Mouse (Mus musculus) WW6 (cell line): ENCODE data around the gene Nrgn.

ENCODE experiments used
- DNase-seq: peaks from one replicate; pipeline ENCODE4 v3.0.0-alpha.2; 2013; ENCODE audit warnings: low read depth, low spot score

Nrgn gene

DNA sequence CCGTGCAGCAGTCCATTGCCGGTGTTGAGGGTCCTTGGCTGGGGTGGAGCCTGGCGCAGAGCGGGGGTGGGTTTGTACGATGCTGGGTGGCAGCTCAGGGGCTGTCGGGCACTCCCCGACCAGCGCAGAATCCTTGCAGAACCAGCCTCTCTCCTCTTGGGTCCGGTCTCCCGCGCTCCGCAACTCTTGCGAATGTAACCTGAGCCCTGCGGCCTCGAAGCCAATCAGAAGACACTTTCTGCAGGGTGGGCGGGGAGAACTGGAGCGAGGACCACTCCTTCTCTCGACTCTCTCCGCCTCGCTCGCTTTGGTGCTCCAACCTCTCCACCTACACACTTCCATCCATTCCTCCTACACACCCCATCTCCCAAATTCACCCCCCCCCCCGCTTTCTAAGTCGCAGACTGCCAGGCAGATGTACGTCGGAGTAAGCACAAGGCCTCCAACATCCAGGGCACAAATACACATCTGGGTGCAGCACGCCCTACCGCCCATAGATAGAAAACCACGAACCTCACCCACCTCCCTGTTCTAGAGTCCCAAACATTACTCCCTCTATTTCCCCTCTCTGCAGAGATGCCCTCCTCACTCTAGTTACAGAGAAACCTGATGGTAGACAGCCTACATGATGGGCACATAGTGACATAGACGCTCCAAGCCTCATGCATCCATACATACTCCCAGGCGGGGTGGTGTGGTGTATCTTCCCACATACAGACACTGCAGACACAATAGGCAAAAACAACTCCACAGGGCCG, at the start of gene Nrgn:
TSS of gene Nrgn (minus strand) at position 369 of the 758 bp plus-strand sequence.
- DNase-seq: peak; percentile 80

- no peak for DNase-seq
Measured at GRCm38 (mm10) chr9:37600538-37601205, 48.0 kb upstream of the Nrgn start.

DNA sequence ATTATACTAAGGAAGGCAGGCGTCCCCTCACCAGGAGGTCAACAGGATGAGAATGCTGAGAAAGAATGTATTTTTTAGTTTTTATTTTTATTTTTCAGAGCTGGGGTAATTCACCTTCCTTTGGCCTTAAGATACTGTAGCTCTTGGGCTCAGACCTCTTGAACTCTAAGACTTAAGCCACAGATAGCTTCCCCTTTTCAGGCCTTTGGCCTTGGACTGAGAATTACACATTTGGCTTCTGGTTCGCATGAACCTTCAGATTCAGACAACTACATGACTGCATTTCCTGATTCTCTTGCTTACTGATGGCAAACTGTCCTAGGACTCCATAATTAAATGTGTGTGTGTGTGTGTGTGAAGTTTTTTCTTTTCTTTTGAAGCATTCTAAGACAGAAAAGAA, 45.9 kb upstream of the Nrgn start:
- DNase-seq: no peak

- no peak for DNase-seq
Measured at GRCm38 (mm10) chr9:37595570-37595969, 42.9 kb upstream of the Nrgn start.

- no peak for DNase-seq
Measured at GRCm38 (mm10) chr9:37593690-37594089, 41.0 kb upstream of the Nrgn start.

DNA sequence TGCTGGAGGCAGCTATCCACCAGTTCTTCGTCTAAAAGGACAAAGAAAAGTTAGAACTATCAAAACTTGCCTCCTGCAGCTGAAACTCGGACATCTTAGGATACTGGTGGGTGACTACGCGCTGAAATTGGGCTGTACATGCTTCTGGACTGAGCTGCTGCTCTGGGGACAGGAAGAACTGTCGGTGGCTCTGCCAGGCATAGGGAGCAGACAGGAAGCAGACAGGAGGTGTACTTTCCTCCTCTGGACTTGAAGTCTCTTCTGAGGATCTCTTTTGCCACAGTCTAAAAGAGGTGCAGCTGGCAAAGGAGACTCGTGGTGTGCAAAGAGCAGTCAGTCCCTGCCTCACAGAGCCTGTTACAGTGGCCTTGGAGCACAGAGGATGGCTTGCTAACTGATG, 39.9 kb upstream of the Nrgn start:
- no peak for DNase-seq

GRCm38 (mm10) chr9:37592025-37592424, 39.3 kb upstream of the Nrgn start:
- no peak for DNase-seq

GRCm38 (mm10) chr9:37590381-37590780, 37.7 kb upstream of the Nrgn start:
- no peak for DNase-seq

GRCm38 (mm10) chr9:37586718-37587117, 34.0 kb upstream of the Nrgn start:
- no peak for DNase-seq

DNA sequence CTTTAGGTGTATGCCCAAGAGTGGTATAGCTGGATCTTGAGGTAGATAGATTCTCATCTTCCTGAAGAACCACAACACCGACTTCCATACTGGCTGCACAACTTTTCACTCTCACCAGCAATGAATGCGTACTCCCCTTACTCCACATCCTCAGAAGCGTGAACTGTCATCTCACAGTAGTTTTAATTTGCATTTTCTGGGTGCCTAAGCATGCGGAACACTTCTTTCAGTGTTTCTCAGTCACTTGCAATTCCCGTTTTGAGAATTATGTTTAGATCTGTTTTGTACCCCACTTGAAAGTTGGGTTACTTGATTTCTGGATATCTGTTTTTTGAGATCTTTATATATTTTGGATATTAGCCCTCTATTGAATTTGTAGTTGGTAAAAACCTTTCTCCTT, 30.9 kb upstream of the Nrgn start:
- DNase-seq: no peak

DNA sequence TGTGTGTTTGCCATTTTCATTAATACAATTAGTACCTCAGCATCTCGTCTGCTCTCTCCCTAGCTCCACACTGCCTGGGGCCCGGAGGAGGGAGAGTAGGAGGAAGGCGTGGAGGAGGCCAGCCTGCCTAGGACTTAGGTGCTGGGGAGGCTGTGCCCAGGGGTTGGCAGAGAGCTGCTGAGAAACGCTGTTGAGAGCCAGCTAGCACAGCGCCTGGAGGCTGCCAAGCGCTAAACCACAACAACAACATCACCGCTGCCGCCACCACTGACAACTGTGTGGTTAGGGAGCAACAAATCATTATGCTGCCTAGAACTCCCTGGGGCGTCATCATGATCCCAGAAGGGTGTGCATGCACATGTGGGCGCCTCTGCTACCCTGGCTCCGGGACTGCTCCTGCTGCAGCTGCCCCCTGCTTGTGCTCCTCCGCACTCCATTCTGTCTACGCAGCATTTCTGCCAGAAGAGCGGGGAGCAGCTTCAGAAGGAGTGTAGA, 23.8 kb upstream of the Nrgn start:
- DNase-seq: no peak

GRCm38 (mm10) chr9:37572204-37572876, 19.6 kb upstream of the Nrgn start:
- no peak for DNase-seq

GRCm38 (mm10) chr9:37569231-37569835, 16.6 kb upstream of the Nrgn start:
- DNase-seq: no peak

- DNase-seq: no peak
Measured at GRCm38 (mm10) chr9:37568605-37569214, 16.0 kb upstream of the Nrgn start.

DNA sequence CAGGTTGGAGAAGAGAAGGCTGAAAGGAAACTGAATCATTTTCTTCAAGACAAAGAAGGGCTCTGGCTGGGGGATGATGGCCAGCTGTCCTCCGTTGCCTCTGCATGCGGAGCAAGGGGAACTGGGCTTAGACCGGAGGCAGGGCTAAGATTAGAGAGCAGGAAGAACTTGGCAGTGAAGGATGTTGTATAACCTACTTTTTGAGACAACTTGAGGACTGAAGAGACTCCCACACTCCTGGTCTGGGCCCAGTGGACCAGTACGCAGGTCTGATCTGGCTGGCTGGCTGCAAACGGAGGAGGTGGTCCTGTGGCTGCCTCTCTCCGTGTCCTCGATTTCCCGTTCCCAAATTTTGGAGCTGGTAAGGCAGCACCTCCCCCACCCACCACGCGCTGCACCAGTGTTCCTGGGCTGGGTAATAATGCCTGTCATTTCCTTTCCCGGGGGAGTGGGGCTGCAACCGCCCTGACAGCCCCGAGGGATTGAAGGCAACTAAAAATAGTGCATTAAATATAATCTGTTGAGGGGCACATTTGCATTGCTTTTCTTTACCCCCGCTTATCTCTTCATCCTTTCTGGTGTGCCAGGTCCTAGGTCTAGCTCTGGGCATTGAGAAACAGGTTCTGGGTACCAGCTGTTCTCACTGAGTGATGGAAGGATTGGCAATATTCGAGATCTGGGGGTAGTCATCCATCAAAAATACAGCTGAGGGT, 15.3 kb upstream of the Nrgn start:
- DNase-seq: no peak

DNA sequence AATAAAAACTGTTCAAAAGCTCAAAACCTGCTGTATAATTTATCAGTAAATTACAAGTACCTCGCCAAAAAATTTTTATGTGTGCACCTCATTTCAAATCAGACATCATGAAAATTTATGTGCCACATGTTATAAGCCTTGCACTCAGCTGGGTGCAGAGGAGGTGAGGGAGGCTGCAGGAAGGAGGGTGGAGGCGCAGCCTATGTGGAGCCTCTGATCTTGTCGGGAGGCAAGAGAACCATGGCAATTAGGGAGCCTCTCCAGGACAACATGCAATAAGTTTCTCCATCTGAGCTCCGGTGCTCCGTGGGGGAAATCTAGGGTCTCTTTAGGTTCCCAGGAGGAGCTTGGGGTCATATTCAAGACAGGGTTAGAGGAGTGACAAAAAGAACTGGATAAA, 14.8 kb upstream of the Nrgn start:
- no peak for DNase-seq

DNA sequence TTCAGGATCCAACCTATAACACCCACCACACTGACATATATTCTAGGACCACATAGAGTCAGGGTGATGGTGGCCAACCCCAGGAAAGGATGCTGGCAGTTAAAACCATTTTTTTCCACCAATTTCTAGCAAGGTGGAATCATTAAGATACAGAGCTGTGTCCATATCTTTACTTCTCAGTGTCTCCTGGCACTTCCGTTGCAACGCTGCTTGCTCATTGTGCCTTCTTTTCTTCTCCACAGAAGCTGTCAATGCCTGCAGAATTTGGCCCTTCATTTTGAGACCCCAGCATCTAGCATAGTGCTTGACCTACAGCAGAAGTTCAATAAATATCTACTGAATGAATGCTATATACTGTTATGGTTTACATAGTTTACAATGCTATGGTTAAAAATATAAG, 14.3 kb upstream of the Nrgn start:
- no peak for DNase-seq

GRCm38 (mm10) chr9:37563805-37564204, 11.1 kb upstream of the Nrgn start:
- no peak for DNase-seq

DNA sequence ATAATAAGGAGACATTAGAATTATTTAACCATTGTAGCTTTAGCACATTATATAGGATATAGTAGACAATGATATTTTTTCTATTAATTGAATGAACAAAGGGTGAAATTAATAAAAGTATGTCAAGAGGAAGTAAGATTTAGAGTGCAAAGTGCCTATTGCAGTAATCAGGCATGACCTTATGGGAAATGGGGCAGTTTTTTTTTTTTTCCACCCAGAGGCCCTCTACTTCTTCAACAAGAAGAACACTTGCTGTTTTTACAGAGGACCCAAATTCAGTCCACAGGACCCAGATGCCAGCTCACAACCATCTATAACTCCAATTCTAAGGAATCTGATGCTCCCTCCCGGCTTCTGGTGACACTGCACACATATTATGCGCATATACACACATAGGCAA, 7.9 kb upstream of the Nrgn start:
- no peak for DNase-seq

GRCm38 (mm10) chr9:37556366-37556765, 3.7 kb upstream of the Nrgn start:
- DNase-seq: no peak
